Mouse (Mus musculus) embryonic facial prominence, embryonic 11.5 days (tissue): ENCODE results near the gene Fcrl5. TPM values are rescaled to one million over a fixed set of nuclear protein-coding genes. Genes with fewer than 3 reads are reported as not detected.

ENCODE experiments used
- ATAC-seq: fragments of 200-750 bp; cut with Nextera tagmentation; replicated peaks from 2 replicates; pipeline ENCODE4 v1.8.0; 2017; ENCODE audit warnings: low read depth; ENCODE audit not compliant: insufficient number of reproducible peaks, low FRiP score, low TSS enrichment
- DNase-seq: peaks from one replicate; pipeline ENCODE4 v3.0.0-alpha.2; 2015; ENCODE audit warnings: low spot score
- H3K27ac ChIP-seq: fragments of 300-500 bp; sonication (generic); replicated peaks from 2 replicates; pipeline ENCODE4 v1.5.1; 2014; ENCODE audit warnings: mild to moderate bottlenecking, low read depth, low read length, control low read depth
- H3K27me3 ChIP-seq: fragments of 300-500 bp; sonication (generic); 2 replicates; pipeline ENCODE4 v1.6.1; 2014; ENCODE audit warnings: mild to moderate bottlenecking, low read length, moderate library complexity, mixed read lengths; ENCODE audit not compliant: control insufficient read depth, insufficient read depth
- H3K36me3 ChIP-seq: fragments of 300-500 bp; sonication (generic); replicated peaks from 2 replicates; pipeline ENCODE4 v1.6.1; 2014; ENCODE audit warnings: low read depth, mild to moderate bottlenecking, low read length, moderate library complexity, mixed read lengths; ENCODE audit not compliant: control insufficient read depth, insufficient read depth
- H3K4me1 ChIP-seq: fragments of 300-500 bp; sonication (generic); 2 replicates; pipeline ENCODE4 v1.6.1; 2014; ENCODE audit warnings: low read length, mixed read lengths; ENCODE audit not compliant: control insufficient read depth, insufficient read depth
- H3K4me2 ChIP-seq: fragments of 300-500 bp; sonication (generic); 2 replicates; pipeline ENCODE4 v1.6.1; 2014; ENCODE audit warnings: low read depth, mild to moderate bottlenecking, control low read depth, low read length, moderate library complexity
- H3K4me3 ChIP-seq: fragments of 300-500 bp; sonication (generic); 2 replicates; pipeline ENCODE4 v1.5.1; 2014; ENCODE audit warnings: low read depth, low read length, control low read depth
- H3K9ac ChIP-seq: fragments of 300-500 bp; sonication (generic); replicated peaks from 2 replicates; pipeline ENCODE4 v1.6.1; 2014; ENCODE audit warnings: mild to moderate bottlenecking, control low read depth, low read length
- H3K9me3 ChIP-seq: fragments of 300-500 bp; sonication (generic); replicated peaks from 2 replicates; pipeline ENCODE4 v1.6.1; 2016; ENCODE audit warnings: mild to moderate bottlenecking, low read length, inconsistent platforms, mixed read lengths; ENCODE audit not compliant: control insufficient read depth
- WGBS: fragments of 180-500 bp; shearing (Covaris S2); extraction: QIAGEN DNeasy Blood & Tissue Kit; methylation state at CpG from one replicate; pipeline ENCODE4 v1.1.7; 2014; 5-methylcytosine and 5-hydroxymethylcytosine counted together
- polyA plus RNA-seq: library from polyadenylated mRNA; unstranded; fragments of >200 nt; fragmentation: Nextera tagmentation; extraction: Ambion mirVana; gene quantifications from 2 replicates; pipeline ENCODE4 v1.2.1, GENCODE M21; 2014

The Fcrl5 gene
- polyA plus RNA-seq, 1 experiment from 2014 or later, result not detected

GRCm38 (mm10) chr3:87510832-87511231, 75.3 kb downstream of the Fcrl5 start:
- H3K9me3 ChIP-seq, result no peaks in the 10 kb centered on the region
- ATAC-seq (no peak), DNase-seq (no peak)
- no peaks in the 10 kb centered on the region for H3K36me3 ChIP-seq
- H3K27me3 ChIP-seq, result no peaks in the 10 kb centered on the region
- H3K4me1 ChIP-seq, result no peaks in the 10 kb centered on the region; the same call in 1 of the 2 replicates
- no peak overlapping the region for H3K4me3 ChIP-seq
- no peak overlapping the region for H3K9ac ChIP-seq
- H3K4me2 ChIP-seq, result no peak overlapping the region
- 84% methylated on average over 9 of the region's 9 CpGs for WGBS
- no peak overlapping the region for H3K27ac ChIP-seq

GRCm38 (mm10) chr3:87511971-87512765, 76.6 kb downstream of the Fcrl5 start:
- Histone ChIP-seq H3K36me3 (no peaks in the 10 kb centered on the region), H3K27ac (no peak overlapping the region), H3K4me1 (no peaks in the 10 kb centered on the region; the same call in 1 of the 2 replicates), H3K4me3 (no peak overlapping the region), H3K9ac (no peak overlapping the region), H3K9me3 (no peaks in the 10 kb centered on the region), H3K27me3 (no peaks in the 10 kb centered on the region), H3K4me2 (no peak overlapping the region)
- WGBS, result 51% methylated on average over 16 of the region's 16 CpGs
- no peak for ATAC-seq
- DNase-seq, result no peak

DNA sequence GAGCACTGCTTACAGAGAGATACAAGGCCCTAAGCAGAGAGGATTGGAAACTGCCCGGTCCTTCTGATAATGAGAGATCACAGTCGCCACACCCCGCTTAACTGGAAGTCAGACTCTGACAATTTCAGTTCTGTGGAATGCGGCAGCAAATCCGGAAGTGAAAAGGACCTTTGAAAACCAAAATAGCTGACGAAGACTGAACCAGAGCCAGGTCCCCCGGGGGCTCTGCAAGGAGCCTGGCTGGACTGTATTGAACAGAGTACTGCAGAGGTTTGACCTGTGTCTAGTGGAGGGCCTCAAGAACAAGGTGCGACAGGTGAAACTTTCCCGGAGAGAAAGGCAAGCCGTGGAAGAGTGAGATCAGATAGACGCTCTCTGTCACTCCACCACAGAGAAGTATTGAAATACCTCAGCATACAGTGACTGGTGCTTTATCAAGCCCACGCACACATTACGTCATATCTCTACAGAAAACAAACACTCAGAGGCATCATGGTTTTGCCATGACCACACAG, 80.1 kb downstream of the Fcrl5 start:
- Histone ChIP-seq H3K27ac (no peak overlapping the region), H3K9ac (no peak overlapping the region), H3K4me2 (no peak overlapping the region), H3K36me3 (no peaks in the 10 kb centered on the region), H3K4me1 (no peaks in the 10 kb centered on the region; the same call in 1 of the 2 replicates), H3K27me3 (no peaks in the 10 kb centered on the region), H3K4me3 (no peak overlapping the region), H3K9me3 (no peaks in the 10 kb centered on the region)
- 54% methylated on average over 13 of the region's 13 CpGs for WGBS
- DNase-seq (no peak), ATAC-seq (no peak)

DNA sequence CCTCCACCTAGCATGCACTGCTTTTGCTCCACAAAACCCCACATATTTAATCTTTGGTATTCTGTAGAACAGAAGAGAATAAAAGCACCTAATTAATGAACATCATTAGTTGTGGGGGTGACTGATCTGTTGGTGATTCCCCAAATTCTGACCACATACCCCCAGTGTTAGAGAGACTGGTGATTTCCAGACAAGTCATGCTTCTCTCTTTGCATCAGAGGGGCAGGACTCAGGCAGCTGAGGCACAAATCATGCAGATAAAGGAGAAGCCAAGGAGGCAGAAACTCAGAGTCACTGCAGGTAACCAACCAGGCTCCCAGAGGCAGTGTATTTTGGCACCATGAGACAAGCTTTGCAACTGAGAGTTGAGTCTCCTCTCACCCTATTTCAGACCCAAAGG, 82.9 kb downstream of the Fcrl5 start:
- Histone ChIP-seq H3K4me2 (no peak overlapping the region), H3K4me1 (no peaks in the 10 kb centered on the region; the same call in 1 of the 2 replicates), H3K4me3 (no peak overlapping the region), H3K27ac (no peak overlapping the region), H3K9ac (no peak overlapping the region), H3K36me3 (no peaks in the 10 kb centered on the region), H3K9me3 (no peaks in the 10 kb centered on the region), H3K27me3 (no peaks in the 10 kb centered on the region)
- DNase-seq, result no peak
- ATAC-seq, result no peak

DNA sequence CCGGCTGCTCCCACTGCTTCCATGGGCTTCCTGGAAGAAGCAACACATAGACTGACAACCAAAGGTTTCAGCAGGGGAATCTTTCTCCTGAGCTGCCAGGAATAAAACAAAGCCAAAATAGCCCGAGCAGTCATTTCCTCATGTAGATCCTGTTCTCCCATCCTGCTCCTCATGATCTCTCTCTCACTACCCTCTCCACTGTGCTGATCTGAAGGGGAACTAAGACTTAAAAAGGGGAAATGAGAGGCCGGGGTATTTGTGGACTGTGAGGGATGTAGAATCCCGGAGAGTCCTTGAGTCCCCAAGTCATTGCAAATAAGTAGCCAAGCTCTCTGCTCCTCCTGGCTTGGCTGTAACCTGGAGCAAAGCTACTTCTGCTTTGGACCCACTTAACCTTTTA, 85.6 kb downstream of the Fcrl5 start:
- no peak for ATAC-seq
- WGBS, result 81% methylated on average over 4 of the region's 4 CpGs

DNA sequence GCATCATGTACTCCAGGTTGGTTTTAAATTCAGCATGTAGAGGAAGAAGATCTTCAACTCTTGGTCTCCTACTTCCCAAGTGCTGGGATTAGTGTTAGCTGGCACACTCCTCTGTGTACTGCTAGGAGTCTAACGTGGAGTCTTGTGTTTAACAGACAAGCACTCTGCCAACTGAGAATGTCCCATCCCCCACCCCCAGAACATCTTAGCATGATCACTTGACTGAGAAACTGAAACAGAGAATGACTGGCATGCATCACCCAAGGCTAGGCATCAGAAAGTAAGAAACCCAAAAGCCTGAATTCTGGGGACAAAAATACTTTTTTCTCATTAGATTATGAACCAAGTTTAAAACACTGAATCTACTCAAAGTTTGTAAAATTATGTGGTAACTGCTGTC, 86.3 kb downstream of the Fcrl5 start:
- Histone ChIP-seq H3K27me3 (no peaks in the 10 kb centered on the region), H3K27ac (no peak overlapping the region), H3K9ac (no peak overlapping the region), H3K9me3 (no peaks in the 10 kb centered on the region), H3K4me2 (no peak overlapping the region), H3K36me3 (no peaks in the 10 kb centered on the region), H3K4me3 (no peak overlapping the region), H3K4me1 (no peaks in the 10 kb centered on the region; the same call in 1 of the 2 replicates)
- 55% methylated on average over 1 of the region's 1 CpGs for WGBS
- ATAC-seq (no peak), DNase-seq (no peak)

More for the DNA sequence above, 85.6 kb downstream of the Fcrl5 start:
- H3K27ac ChIP-seq, result no peak overlapping the region
- no peaks in the 10 kb centered on the region for H3K27me3 ChIP-seq
- H3K4me3 ChIP-seq, result no peak overlapping the region
- no peak overlapping the region for H3K9ac ChIP-seq
- no peaks in the 10 kb centered on the region for H3K36me3 ChIP-seq
- no peak for DNase-seq
- no peaks in the 10 kb centered on the region for H3K9me3 ChIP-seq
- no peaks in the 10 kb centered on the region; the same call in none of the 2 replicates for H3K4me1 ChIP-seq
- H3K4me2 ChIP-seq, result no peak overlapping the region

DNA sequence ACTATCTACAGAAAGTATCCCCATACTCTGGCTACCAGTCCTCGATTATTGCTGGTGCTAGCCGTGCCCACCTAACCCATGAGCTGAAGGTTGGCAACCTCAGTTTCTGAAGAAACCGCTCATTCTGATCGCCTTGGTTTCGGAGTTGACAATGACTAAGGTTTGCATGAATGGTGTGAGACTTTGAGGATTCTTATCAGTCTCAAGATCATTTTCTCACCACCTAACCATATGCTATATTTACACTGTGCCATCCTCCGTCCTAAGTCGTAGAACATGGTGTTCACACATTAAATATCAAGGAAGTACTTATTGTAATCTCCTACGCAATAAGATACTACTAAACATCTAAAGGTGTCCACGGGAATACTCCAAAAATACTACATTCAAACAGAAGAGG, 88.1 kb downstream of the Fcrl5 start:
- no peak for DNase-seq
- no peak for ATAC-seq
- no peak overlapping the region for H3K4me3 ChIP-seq
- H3K27me3 ChIP-seq, result no peaks in the 10 kb centered on the region
- no peaks in the 10 kb centered on the region; the same call in 1 of the 2 replicates for H3K4me1 ChIP-seq
- H3K36me3 ChIP-seq, result peaks cover 3% of the 10 kb centered on the region
- WGBS, result 92% methylated on average over 9 of the region's 9 CpGs
- H3K9me3 ChIP-seq, result no peaks in the 10 kb centered on the region
- no peak overlapping the region for H3K27ac ChIP-seq
- H3K9ac ChIP-seq, result no peak overlapping the region
- H3K4me2 ChIP-seq, result no peak overlapping the region
